Mouse (Mus musculus) lung, embryonic 14.5 days (tissue): Measurements from ENCODE around the gene P2ry14. TPM values are rescaled to one million over a fixed set of nuclear protein-coding genes. Genes with fewer than 3 reads are reported as not detected.

Experiments used
- ATAC-seq: fragments of 200-750 bp; cut with Nextera tagmentation; 2 replicates; pipeline ENCODE4 v1.8.0; 2017; ENCODE audit warnings: mild to moderate bottlenecking, moderate TSS enrichment, moderate library complexity; ENCODE audit not compliant: insufficient read depth
- DNase-seq: peaks from one replicate; pipeline ENCODE4 v3.0.0-alpha.2; 2015
- H3K27ac ChIP-seq: fragments of 300-500 bp; sonication (generic); 2 replicates; pipeline ENCODE4 v1.5.1; 2014; ENCODE audit warnings: low read depth, mild to moderate bottlenecking, moderate library complexity
- H3K27me3 ChIP-seq: fragments of 300-500 bp; sonication (generic); 2 replicates; pipeline ENCODE4 v1.6.1; 2014; ENCODE audit warnings: low read length, control low read depth; ENCODE audit not compliant: insufficient read depth
- H3K36me3 ChIP-seq: fragments of 300-500 bp; sonication (generic); 2 replicates; pipeline ENCODE4 v1.6.1; 2014; ENCODE audit warnings: control low read depth; ENCODE audit not compliant: insufficient read depth
- H3K4me1 ChIP-seq: fragments of 300-500 bp; sonication (generic); 2 replicates; pipeline ENCODE4 v1.6.1; 2014; ENCODE audit warnings: antibody characterized with exemption, control low read depth; ENCODE audit not compliant: insufficient read depth
- H3K4me2 ChIP-seq: fragments of 300-500 bp; sonication (generic); 2 replicates; pipeline ENCODE4 v1.6.1; 2014; ENCODE audit warnings: mild to moderate bottlenecking
- H3K4me3 ChIP-seq: fragments of 300-500 bp; sonication (generic); 2 replicates; pipeline ENCODE4 v1.5.1; 2014; ENCODE audit warnings: low read depth, low read length
- H3K9ac ChIP-seq: fragments of 300-500 bp; sonication (generic); 2 replicates; pipeline ENCODE4 v1.6.1; 2014
- H3K9me3 ChIP-seq: fragments of 300-500 bp; sonication (generic); 2 replicates; pipeline ENCODE4 v1.6.1; 2016; ENCODE audit warnings: low read depth, low read length, control low read depth
- CTCF ChIP-seq: IDR thresholded peaks from 2 replicates; pipeline ENCODE4 v1.5.1; 2016; ENCODE audit warnings: antibody characterized with exemption, low read depth
- WGBS: fragments of 180-500 bp; shearing (Covaris S2); extraction: QIAGEN DNeasy Blood & Tissue Kit; methylation state at CpG from one replicate; pipeline ENCODE4 v1.1.7; 2014; 5-methylcytosine and 5-hydroxymethylcytosine counted together
- polyA plus RNA-seq: library from polyadenylated mRNA; unstranded; fragments of >200 nt; fragmentation: Nextera tagmentation; extraction: Ambion mirVana; gene quantifications from 2 replicates; pipeline ENCODE4 v1.2.1, GENCODE M21; 2014

P2ry14 gene
- polyA plus RNA-seq, 1 experiment from 2014 or later = 11.7 TPM

DNA sequence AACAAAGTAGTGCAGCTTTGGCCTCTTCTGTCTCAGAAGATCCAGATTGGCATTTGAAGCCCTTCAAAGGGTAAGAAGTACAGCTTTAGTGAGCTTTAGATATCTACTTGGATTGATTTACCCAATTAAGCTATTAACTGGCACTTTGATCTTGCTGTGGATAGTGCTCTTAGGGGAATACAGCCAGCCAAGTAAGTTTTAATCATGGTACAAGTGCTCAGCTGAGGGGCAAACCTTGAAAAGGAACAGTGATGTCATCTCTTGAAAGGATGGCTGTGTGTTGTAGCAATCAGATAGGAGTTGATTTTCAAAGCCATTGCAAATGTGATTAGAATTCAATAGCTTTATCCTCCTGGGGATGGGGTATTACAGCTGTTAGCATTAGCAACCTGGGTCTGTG is 28.7 kb upstream of the P2ry14 start:
- no peaks in the 10 kb centered on the region for H3K27me3 ChIP-seq
- ATAC-seq (no peak), DNase-seq (no peak)
- no peak overlapping the region for H3K4me2 ChIP-seq
- no peak overlapping the region for H3K27ac ChIP-seq
- H3K9ac ChIP-seq = no peak overlapping the region
- no peaks in the 10 kb centered on the region for H3K36me3 ChIP-seq
- no peaks in the 10 kb centered on the region for H3K4me1 ChIP-seq
- no peak overlapping the region for H3K4me3 ChIP-seq
- no peaks in the 10 kb centered on the region for H3K9me3 ChIP-seq
- no peak for TF ChIP-seq CTCF

DNA sequence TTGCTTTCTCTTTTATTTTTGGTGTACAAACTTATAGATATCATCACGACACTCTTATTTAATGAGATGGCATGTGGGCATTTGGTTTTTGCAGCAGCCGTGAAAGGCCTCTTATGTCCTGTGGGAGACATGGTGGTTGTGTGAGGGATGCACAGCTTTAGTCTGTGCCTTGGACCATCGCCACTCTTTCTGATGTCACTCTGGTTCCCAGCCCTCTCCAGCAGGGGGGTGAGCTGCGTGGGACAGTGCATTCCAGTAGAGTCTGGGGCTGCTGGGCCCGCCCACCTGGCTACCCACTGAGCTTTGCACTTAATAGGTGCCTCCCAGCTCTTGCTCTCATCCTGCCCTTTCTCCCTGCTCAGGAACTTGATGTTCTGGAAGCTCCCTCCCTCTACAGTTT is 27.7 kb upstream of the P2ry14 start:
- Histone ChIP-seq H3K9me3 (no peaks in the 10 kb centered on the region), H3K4me1 (no peaks in the 10 kb centered on the region), H3K4me2 (no peak overlapping the region), H3K27ac (no peak overlapping the region), H3K27me3 (no peaks in the 10 kb centered on the region), H3K4me3 (no peak overlapping the region), H3K9ac (no peak overlapping the region), H3K36me3 (no peaks in the 10 kb centered on the region)
- peak; percentile 17; the same call in 1 of the 2 replicates for TF ChIP-seq CTCF
- WGBS = 66% methylated on average over 5 of the region's 5 CpGs
- ATAC-seq = peak; percentile 28; the same call in 1 of the 2 replicates
- DNase-seq = no peak

DNA sequence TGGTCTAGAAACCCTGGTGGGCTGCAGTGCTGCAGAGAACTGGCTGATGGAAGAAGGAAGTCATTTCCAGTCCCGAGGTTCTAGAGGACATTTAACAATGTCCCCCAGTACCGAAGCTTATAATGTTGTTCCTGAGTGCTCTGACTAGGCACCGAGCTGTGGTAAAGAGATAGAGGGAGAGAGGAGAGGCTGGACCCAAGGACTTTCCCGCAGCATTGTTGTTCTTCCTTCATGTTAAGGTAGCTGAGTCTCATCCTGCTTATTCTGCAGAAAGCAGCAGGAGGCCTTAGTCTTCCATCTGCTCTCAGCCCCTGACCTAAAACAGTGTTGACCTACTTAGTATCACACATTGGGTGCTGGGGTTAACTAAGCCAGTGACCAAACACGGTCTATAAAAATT is 23.5 kb upstream of the P2ry14 start:
- no peaks in the 10 kb centered on the region for H3K27me3 ChIP-seq
- no peak overlapping the region for H3K27ac ChIP-seq
- no peaks in the 10 kb centered on the region for H3K36me3 ChIP-seq
- no peak overlapping the region for H3K9ac ChIP-seq
- ATAC-seq = no peak
- H3K9me3 ChIP-seq = no peaks in the 10 kb centered on the region
- no peak overlapping the region for H3K4me2 ChIP-seq
- no peak for DNase-seq
- TF ChIP-seq CTCF = no peak
- H3K4me3 ChIP-seq = no peak overlapping the region
- H3K4me1 ChIP-seq = no peaks in the 10 kb centered on the region
- WGBS = 61% methylated on average over 5 of the region's 5 CpGs

DNA sequence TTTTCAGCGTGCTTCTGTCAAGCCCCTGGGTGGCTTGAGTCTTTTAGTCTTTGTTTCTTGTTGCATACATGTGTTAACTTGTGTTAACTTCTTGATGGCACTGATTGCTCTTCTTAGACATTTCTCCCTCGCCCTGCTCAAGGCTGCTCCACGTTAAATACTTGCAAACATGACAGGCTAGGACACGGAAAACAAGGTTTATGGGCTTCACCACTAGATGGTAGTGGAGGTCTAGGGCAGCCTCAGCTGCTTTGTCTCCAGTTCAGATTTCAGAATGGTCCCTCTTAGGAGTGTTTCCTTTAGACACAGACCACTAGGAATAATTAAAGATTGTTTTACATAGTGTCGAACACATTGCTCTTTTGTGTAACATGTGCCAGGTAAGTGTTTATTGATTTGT is 21.8 kb upstream of the P2ry14 start:
- no peaks in the 10 kb centered on the region for H3K27me3 ChIP-seq
- peak; percentile 94 for TF ChIP-seq CTCF
- WGBS = 14% methylated on average over 5 of the region's 5 CpGs
- H3K4me2 ChIP-seq = no peak overlapping the region
- H3K4me3 ChIP-seq = no peak overlapping the region
- no peak overlapping the region for H3K27ac ChIP-seq
- ATAC-seq (peak; percentile 89), DNase-seq (peak; percentile 91)
- H3K9me3 ChIP-seq = no peaks in the 10 kb centered on the region
- H3K36me3 ChIP-seq = no peaks in the 10 kb centered on the region
- no peaks in the 10 kb centered on the region for H3K4me1 ChIP-seq
- no peak overlapping the region for H3K9ac ChIP-seq

DNA sequence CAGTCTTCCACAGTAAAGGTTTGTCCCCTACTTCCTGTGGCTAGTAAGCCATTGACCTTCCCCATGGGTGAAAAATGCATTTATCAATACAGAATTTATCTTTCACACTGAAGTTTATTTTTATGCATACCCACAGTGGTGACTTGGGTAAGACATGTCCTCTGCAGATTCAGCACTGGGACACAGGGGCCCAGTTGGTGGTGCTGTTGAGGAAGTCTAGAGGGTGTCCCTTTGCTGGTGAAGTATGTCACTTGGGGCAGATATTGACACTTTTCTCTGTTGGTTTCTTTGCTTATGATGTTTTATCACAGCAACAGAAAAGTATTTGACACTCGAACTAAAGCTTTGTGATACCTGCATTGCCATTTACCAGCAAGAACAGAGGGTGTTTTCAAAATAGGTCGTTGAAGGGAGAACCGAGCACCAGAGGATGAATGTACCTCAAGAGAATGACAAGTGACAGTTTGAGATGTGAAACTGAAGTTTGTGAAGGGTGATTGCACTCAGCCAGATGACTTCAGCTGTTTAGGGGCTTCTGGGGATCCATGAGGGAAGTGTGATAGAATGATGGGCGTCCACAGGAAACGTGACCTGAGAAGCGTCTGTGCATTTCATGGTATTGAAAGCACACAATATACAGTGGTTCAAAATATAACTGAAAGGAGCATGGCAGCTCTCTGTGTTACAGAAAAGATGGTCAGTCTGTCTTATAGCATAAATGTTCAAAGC is 21.2 kb upstream of the P2ry14 start:
- Histone ChIP-seq H3K27me3 (no peaks in the 10 kb centered on the region), H3K9me3 (no peaks in the 10 kb centered on the region), H3K9ac (no peak overlapping the region), H3K4me1 (0 out of 2 replicates have a peak, but pooled peaks cover 2% of the 10 kb centered on the region), H3K4me2 (no peak overlapping the region), H3K4me3 (no peak overlapping the region), H3K36me3 (no peaks in the 10 kb centered on the region), H3K27ac (no peak overlapping the region)
- no peak for TF ChIP-seq CTCF
- DNase-seq (no peak), ATAC-seq (peak; percentile 47; the same call in 1 of the 2 replicates)
- WGBS = 51% methylated on average over 6 of the region's 6 CpGs

DNA sequence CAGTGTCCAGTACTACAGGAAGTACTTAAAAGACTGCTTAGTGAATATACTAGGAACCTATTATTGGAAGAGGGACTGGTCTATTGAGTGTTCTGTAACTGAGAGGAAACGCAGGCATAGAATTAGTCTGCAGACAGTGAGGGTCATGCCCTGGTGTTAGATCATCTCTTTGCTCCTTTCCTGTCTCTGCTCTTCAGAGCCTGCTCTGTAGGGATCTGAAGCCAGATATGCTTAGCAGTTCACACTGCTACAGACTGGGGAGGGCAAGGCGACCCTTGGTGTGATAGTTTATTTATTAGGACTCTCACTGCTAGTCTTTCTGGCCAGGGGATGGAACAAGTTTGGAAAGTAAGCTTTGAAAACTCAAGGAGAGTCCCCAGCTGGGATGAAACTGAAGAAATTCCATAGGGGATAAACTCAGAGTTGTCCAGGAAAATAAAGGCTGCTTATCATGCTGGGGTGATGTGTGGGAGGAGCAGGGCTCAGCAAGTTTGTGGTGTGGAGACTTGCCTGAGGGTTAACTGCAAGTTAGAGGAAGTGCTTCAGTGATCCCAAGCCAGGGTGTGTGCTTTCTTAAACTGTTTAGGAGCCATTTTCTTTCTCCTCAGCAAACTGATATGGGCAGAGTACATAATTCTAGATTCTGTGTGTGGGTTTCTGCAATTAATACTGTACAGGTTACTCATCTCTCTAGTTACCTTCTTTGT is 16.7 kb upstream of the P2ry14 start:
- H3K27ac ChIP-seq = peak overlapping the region; percentile 63; the same call in 1 of the 2 replicates
- peak; percentile 19; the same call in 1 of the 2 replicates for ATAC-seq
- 27% methylated on average over 2 of the region's 2 CpGs for WGBS

DNA sequence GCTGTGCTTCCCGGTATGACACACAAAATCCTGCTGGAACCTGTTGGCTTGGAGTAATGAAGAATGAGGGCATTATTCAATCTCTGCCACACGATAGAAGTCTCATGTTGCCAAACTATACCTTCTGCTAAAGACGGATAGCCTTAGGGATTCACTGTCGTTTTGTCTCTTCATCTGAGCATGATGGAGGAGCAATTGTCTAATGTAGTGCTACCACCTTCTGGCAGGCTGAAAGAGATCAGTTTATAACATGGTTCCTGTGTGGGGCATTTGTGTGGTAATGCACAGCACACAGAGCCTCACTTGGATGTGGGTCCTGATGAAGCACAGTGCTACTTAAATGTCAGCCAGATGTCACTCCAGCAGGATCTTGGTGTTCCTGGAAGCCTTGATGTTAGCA is 15.8 kb upstream of the P2ry14 start:
- Histone ChIP-seq H3K4me1 (peaks cover 6% of the 10 kb centered on the region; the same call in 1 of the 2 replicates), H3K4me3 (no peak overlapping the region), H3K36me3 (no peaks in the 10 kb centered on the region), H3K27ac (no peak overlapping the region), H3K9me3 (no peaks in the 10 kb centered on the region), H3K9ac (no peak overlapping the region), H3K27me3 (no peaks in the 10 kb centered on the region), H3K4me2 (no peak overlapping the region)
- peak; percentile 26 for TF ChIP-seq CTCF
- WGBS = 64% methylated on average over 4 of the region's 4 CpGs
- ATAC-seq = no peak
- no peak for DNase-seq

More for the DNA sequence above, 16.7 kb upstream of the P2ry14 start:
- no peaks in the 10 kb centered on the region for H3K36me3 ChIP-seq
- H3K27me3 ChIP-seq = no peaks in the 10 kb centered on the region
- peak; percentile 39 for DNase-seq
- no peak overlapping the region for H3K4me2 ChIP-seq
- no peak for TF ChIP-seq CTCF
- H3K9me3 ChIP-seq = no peaks in the 10 kb centered on the region
- H3K9ac ChIP-seq = no peak overlapping the region
- peaks cover 6% of the 10 kb centered on the region; the same call in 1 of the 2 replicates for H3K4me1 ChIP-seq
- H3K4me3 ChIP-seq = no peak overlapping the region
